Mouse (Mus musculus): ENCODE data around the gene Cdc42ep2. TPM values are rescaled to one million over a fixed set of nuclear protein-coding genes. Genes with fewer than 3 reads are reported as not detected.

The Cdc42ep2 gene
- polyA plus RNA-seq, 1 experiment from 2014 or later = 14.2 TPM

DNA sequence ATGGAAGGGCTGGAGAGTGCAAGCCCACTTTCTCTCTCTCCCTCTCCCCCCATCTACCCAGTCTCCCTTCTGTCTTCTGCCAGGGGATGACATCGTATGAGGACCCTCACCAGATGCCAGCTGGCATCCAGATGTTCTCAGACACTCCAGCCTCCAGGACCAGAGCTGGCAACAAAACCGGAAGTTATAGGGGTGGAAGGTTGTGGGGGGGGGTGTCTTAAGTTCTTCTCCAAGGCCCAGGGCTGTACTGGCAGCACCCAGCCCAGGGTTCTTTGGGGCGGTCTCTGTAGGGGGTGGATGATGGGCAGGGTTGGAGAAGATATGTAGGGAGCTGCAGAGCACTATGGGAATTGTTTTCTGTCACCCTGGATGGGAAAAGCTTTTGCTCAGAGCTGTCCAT, 3.9 kb upstream of the Cdc42ep2 start:
- Histone ChIP-seq H3K4me1 (replicated peaks; ENCODE audit: insufficient read depth, low read length) (peaks cover 42% of the 10 kb centered on the region), H3K4me2 (ENCODE audit: low read length) (no peak overlapping the region), H3K27ac (peak overlapping the region; percentile 89), H3K9me3 (replicated peaks; ENCODE audit: low read length) (no peaks in the 10 kb centered on the region), H3K36me3 (ENCODE audit: insufficient read depth, low read length) (no peaks in the 10 kb centered on the region), H3K27me3 (ENCODE audit: insufficient read depth, low read length) (no peaks in the 10 kb centered on the region), H3K4me3 (replicated peaks; ENCODE audit: low read depth, low read length) (no peak overlapping the region), H3K9ac (ENCODE audit: low read depth, low read length) (peak overlapping the region; percentile 37; the same call in 1 of the 2 replicates)
- ATAC-seq (replicated peaks; ENCODE audit: low FRiP score, low read depth) (no peak), DNase-seq (ENCODE audit: low spot score) (no peak)
- 40% methylated on average over 3 of the region's 3 CpGs for WGBS
- TF ChIP-seq CTCF (IDR thresholded peaks at IDR 0.05; ENCODE audit: low read depth) = no peak

DNA sequence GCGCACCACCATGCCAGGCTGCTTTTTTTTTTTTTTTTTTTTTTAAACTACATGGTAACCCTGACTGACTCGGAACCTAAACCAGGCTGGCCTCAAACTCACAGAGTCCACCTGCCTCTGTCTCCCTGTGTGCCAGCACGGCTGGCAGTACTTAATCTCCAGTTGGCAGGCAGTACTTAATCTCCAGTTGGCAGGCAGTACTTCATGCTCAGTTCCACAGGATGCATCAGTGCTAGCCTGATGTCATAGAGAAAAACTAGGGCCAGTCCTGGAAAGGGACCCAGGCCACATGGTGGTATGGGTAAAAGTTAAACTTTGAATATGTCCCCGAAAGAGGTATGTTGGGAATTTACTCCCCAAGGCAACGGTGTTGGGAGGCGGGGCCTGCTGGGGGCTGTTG, 3.5 kb upstream of the Cdc42ep2 start:
- Histone ChIP-seq H3K4me2 (ENCODE audit: low read length) (no peak overlapping the region), H3K4me3 (replicated peaks; ENCODE audit: low read depth, low read length) (no peak overlapping the region), H3K9ac (ENCODE audit: low read depth, low read length) (no peak overlapping the region), H3K9me3 (replicated peaks; ENCODE audit: low read length) (no peaks in the 10 kb centered on the region), H3K36me3 (ENCODE audit: insufficient read depth, low read length) (no peaks in the 10 kb centered on the region), H3K4me1 (replicated peaks; ENCODE audit: insufficient read depth, low read length) (peaks cover 44% of the 10 kb centered on the region), H3K27me3 (ENCODE audit: insufficient read depth, low read length) (no peaks in the 10 kb centered on the region), H3K27ac (peak overlapping the region; percentile 89; the same call in 1 of the 2 replicates)
- DNase-seq (ENCODE audit: low spot score) (no peak), ATAC-seq (replicated peaks; ENCODE audit: low FRiP score, low read depth) (no peak)
- 55% methylated on average over 6 of the region's 6 CpGs for WGBS
- TF ChIP-seq CTCF (IDR thresholded peaks at IDR 0.05; ENCODE audit: low read depth) = no peak

DNA sequence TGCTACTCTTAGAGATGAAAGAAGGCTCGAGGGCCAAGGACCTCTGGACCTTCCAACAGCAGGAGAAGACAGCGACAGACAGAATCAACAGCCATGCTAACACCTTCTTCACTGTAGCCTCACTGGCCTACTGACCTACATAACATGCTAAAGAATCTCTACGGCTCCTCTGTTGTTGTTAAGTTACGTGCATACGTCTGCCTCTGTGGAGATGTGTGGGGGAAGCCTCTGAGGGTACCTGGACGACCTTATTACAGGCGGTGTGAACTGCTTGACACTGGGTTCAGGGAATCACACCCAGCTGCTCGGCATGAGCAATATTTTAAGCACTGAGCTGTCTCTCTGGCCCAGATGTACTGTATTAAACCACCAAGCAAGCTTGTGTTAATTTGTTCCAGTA, 2.9 kb upstream of the Cdc42ep2 start:
- no peak for DNase-seq (ENCODE audit: low spot score)
- peak overlapping the region; percentile 19; the same call in 1 of the 2 replicates for H3K27ac ChIP-seq
- no peaks in the 10 kb centered on the region for H3K27me3 ChIP-seq (ENCODE audit: insufficient read depth, low read length)
- no peak for TF ChIP-seq CTCF (IDR thresholded peaks at IDR 0.05; ENCODE audit: low read depth)
- no peaks in the 10 kb centered on the region for H3K9me3 ChIP-seq (replicated peaks; ENCODE audit: low read length)
- H3K9ac ChIP-seq (ENCODE audit: low read depth, low read length) = no peak overlapping the region
- ATAC-seq (replicated peaks; ENCODE audit: low FRiP score, low read depth) = no peak
- H3K36me3 ChIP-seq (ENCODE audit: insufficient read depth, low read length) = no peaks in the 10 kb centered on the region
- peaks cover 44% of the 10 kb centered on the region for H3K4me1 ChIP-seq (replicated peaks; ENCODE audit: insufficient read depth, low read length)
- 46% methylated on average over 8 of the region's 8 CpGs for WGBS
- H3K4me3 ChIP-seq (replicated peaks; ENCODE audit: low read depth, low read length) = no peak overlapping the region
- no peak overlapping the region for H3K4me2 ChIP-seq (ENCODE audit: low read length)

DNA sequence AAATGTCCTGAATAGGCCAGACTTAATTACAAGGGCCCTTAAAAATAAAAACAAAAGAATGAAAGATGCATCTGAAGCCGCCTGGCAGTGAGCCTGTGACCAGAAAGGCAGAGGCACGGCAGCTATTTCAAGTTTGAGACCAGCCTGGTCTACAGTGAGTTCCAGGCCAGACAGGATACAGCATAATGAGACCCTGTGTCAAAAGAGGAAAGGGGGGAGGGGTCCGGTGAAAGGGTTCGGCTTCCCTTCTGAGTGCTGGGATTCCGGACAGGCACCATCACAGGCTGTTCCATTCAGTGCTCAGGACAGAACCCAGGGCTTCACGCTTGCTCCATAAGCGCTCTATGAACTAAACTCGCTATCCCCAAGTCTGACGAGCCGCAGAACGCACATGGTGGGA, 2.4 kb upstream of the Cdc42ep2 start:
- Histone ChIP-seq H3K27ac (0 out of 2 replicates have a peak overlapping the region, but pooled peaks have one; percentile 19), H3K9me3 (replicated peaks; ENCODE audit: low read length) (no peaks in the 10 kb centered on the region), H3K4me1 (replicated peaks; ENCODE audit: insufficient read depth, low read length) (peaks cover 49% of the 10 kb centered on the region), H3K4me3 (replicated peaks; ENCODE audit: low read depth, low read length) (no peak overlapping the region), H3K36me3 (ENCODE audit: insufficient read depth, low read length) (no peaks in the 10 kb centered on the region), H3K4me2 (ENCODE audit: low read length) (no peak overlapping the region), H3K9ac (ENCODE audit: low read depth, low read length) (no peak overlapping the region), H3K27me3 (ENCODE audit: insufficient read depth, low read length) (no peaks in the 10 kb centered on the region)
- DNase-seq (ENCODE audit: low spot score) (no peak), ATAC-seq (replicated peaks; ENCODE audit: low FRiP score, low read depth) (no peak)
- 55% methylated on average over 11 of the region's 11 CpGs for WGBS
- TF ChIP-seq CTCF (IDR thresholded peaks at IDR 0.05; ENCODE audit: low read depth) = no peak

DNA sequence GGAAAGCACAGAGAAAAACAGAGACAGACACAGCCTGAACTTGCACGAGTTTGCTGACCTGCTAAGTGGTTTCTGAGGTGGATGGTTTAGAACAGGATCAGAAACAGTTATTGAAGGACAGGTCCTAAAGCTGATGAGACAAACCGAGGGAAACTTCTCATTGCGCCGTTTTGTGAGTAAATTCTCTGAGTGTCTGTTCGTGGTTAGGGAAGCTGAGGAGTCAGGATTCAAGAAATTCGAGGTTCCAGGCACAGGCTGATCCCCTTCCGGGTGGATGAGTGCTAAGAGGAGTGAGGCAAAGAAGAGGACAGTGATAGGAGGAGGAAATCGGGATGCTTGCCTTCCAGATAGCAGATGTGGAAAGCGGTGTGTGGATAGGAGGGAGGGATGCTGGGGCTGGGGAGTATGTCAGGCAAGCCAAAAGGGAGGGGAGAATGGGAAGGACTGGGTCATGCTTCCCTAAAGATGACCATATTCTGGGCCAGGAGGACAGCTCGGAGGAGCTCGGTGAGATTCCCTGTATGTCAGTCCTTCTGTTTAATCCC, 767 bp upstream of the Cdc42ep2 start:
- Histone ChIP-seq H3K36me3 (ENCODE audit: insufficient read depth, low read length) (no peaks in the 10 kb centered on the region), H3K27me3 (ENCODE audit: insufficient read depth, low read length) (no peaks in the 10 kb centered on the region), H3K9ac (ENCODE audit: low read depth, low read length) (peak overlapping the region; percentile 44; the same call in 1 of the 2 replicates), H3K9me3 (replicated peaks; ENCODE audit: low read length) (no peaks in the 10 kb centered on the region), H3K4me3 (replicated peaks; ENCODE audit: low read depth, low read length) (peak overlapping the region; percentile 75), H3K4me2 (ENCODE audit: low read length) (peak overlapping the region; percentile 97), H3K4me1 (replicated peaks; ENCODE audit: insufficient read depth, low read length) (peaks cover 53% of the 10 kb centered on the region), H3K27ac (peak overlapping the region; percentile 95)
- DNase-seq (ENCODE audit: low spot score) = no peak
- WGBS = 25% methylated on average over 11 of the region's 11 CpGs
- ATAC-seq (replicated peaks; ENCODE audit: low FRiP score, low read depth) = no peak
- no peak for TF ChIP-seq CTCF (IDR thresholded peaks at IDR 0.05; ENCODE audit: low read depth)

DNA sequence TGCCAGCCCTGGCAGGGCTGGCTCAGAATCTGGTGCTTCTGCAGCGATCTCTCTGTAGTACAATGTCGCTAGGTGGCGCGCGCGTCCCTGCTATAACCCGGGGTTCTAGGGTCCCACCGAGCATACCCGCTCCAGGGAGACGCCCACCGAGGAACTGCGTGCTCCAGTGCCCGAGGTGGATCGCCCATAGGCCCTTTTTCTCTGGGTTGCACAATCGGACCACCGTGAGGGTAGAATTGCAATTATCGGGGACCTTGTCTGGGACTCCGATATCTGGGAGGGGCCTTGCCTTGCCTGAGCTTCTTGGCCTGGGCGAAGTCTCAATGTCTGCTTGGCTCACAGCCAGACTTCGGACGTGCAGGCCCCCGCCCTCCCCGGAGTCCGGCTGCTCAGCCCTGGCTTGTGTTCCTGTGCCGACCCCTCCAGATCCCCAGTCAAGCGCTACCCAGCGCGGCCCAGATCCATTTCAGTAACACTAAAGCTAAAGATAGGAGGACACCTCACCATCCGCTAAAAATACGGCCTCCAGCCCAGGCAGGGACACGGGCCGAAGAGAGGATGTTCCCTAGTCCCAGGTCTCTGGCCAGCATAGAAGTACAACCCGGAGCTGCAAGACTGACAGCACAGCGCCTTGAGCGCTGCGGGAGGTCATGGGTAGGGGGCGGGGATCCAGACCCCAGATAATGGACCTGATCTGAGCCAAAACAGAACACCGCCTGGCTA, 465 bp downstream of the Cdc42ep2 start:
- Histone ChIP-seq H3K27ac (peak overlapping the region; percentile 95), H3K4me1 (replicated peaks; ENCODE audit: insufficient read depth, low read length) (peaks cover 40% of the 10 kb centered on the region), H3K4me2 (ENCODE audit: low read length) (peak overlapping the region; percentile 97), H3K9me3 (replicated peaks; ENCODE audit: low read length) (no peaks in the 10 kb centered on the region), H3K36me3 (ENCODE audit: insufficient read depth, low read length) (no peaks in the 10 kb centered on the region), H3K4me3 (replicated peaks; ENCODE audit: low read depth, low read length) (peak overlapping the region; percentile 75), H3K27me3 (ENCODE audit: insufficient read depth, low read length) (no peaks in the 10 kb centered on the region), H3K9ac (ENCODE audit: low read depth, low read length) (peak overlapping the region; percentile 71)
- under 1% methylated on average over 38 of the region's 38 CpGs for WGBS
- DNase-seq (ENCODE audit: low spot score) (peak; percentile 98), ATAC-seq (replicated peaks; ENCODE audit: low FRiP score, low read depth) (peak; percentile 70)
- TF ChIP-seq CTCF (IDR thresholded peaks at IDR 0.05; ENCODE audit: low read depth) = peak; percentile 87
